Mouse (Mus musculus): ENCODE measurements at regions not wholly inside any gene's neighbourhood (a gene's known extent, or its start where the extent isn't known, plus 50 kb on each side); places are given as distances from the start of the nearest gene placed in this dataset.
A peak's percentile ranks its signal among the peaks of the same experiment; 100 is the strongest.

DNA sequence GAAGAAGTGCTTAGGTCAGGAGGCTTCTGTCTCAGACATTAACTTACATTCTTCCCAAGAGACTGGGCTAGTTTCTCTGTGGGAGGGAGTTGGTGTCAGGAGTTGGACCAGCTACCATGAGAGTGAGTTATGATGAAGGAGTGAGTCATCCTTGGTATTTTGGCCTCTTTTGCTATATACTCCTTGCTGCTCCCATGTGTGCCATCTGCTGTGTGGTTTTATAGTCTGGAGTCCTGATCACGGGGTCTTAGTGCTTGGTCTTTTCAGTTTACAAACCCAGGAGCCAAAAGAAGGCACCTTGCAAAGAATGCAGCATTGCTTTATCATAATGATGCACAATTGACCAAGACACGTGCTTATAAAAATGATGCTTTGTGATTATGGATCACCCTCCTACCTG lies 56.6 kb downstream of the Zfp503 start:
- no peak for DNase-seq (ENCODE audit: low spot score)

DNA sequence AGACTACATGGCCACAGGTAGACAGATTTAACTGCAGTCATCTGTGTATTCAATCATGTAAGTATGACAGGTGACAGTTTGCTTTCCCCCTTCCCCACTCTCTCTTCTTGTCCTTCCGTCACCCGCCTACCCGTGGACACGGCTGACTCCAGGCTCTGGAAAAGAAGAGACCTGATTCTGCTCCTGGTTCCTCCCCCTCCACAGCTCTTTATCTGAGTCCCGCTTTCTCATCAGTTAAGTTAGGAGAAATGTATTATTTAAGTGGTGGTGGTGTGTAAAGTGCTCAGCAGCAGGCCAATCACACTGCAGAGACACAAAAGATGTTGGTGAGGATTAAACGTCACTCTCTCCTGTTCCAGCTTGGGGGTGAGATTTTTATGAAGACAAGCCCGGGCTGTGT lies 57.5 kb downstream of the Zfp503 start:
- no peak for DNase-seq (ENCODE audit: low spot score)

- DNase-seq (ENCODE audit: low spot score) = no peak
These were observed 60.4 kb downstream of the Zfp503 start for GRCm38 (mm10) chr14:21929048-21929447.

GRCm38 (mm10) chr14:21916671-21917070 lies 67.9 kb upstream of the Comtd1 start:
- no peak for DNase-seq (ENCODE audit: low spot score)

DNA sequence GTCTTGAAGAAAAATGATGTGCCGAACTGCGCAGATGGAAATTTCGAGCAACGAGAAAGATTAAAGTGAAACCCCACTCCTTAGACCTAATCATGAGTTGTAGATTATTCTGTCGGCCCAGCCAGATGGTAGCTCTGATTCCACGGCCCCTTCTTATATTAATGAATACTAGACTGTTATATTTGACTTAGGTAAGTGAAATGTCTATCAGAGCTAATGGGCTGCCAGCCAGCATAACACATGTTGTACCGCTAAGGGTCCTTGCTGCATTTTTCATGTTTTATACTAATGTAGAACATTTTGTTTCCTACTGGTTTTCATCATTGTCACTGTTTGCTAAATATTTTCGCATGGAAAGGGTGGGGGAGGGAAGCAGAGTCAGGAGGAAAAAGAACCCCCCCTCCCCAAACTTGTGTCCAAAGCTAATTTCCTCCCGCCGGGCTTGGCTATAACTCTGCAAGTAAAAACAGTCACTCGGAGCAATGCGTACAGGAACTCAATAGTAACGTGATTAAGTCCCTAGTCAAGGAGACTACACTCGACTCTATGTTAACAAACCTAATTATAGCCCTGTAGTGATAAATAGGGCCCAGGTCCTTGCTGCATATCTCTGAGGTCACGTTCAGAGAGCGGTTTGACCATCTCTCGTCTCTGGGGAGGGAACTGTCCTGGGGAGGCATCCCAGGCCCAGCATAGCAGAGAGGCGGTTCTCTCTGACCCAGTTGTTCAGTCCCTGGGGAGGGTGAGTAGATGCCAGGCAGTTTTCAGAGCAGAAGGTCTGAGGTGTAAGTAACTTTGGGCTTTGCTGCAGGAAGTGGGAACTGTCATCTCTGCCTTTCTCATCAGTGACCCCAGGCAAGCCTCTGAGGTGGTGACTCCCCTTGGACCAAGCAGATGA lies 56.0 kb upstream of the Comtd1 start:
- DNase-seq (ENCODE audit: low spot score) = peak; percentile 31

DNA sequence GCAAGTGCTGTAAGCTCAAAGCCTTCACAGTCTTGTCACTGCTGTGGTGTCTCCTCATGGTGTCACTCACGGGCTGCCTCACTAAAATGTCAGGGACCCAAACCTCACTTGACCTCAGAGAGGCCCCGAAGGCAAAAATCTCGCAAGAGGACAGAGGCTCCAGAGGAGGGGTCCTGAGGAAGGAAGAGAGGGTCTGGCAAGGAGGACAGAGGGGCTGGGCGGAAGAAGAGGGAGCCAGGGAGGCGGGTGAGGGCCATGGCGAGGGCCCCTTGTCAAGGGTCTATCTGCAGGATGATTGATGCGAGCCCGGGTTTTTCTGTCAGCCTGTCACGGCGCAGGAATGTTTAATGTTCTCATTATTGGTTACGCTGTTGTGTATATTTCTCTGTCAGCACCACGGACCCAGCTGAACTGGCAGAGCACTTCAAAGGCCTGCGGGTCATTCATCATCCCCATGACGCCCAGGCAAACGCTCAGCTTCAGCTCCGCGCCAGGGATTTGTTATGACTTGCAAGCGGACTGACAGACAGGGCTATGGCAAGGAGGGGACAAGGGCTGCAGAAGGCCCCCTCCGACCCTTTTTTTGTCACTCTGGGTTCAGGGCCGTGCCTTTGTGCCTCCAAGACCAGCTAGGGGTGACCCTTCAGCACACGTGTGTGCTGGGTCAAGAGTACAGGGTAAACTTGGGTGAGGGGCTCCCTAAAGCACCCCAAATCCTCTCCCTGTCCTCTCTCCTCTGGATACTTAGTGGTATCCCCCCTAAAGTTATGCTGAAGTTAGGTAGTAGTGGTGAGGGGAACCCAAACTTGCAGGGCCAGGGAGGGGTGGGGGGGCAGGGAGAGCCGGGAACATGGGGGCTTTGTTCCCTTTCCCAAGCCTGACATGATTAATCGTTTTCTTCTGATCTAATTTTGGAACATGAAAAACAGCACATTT lies 55.1 kb upstream of the Comtd1 start:
- DNase-seq (ENCODE audit: low spot score) = peak; percentile 67

DNA sequence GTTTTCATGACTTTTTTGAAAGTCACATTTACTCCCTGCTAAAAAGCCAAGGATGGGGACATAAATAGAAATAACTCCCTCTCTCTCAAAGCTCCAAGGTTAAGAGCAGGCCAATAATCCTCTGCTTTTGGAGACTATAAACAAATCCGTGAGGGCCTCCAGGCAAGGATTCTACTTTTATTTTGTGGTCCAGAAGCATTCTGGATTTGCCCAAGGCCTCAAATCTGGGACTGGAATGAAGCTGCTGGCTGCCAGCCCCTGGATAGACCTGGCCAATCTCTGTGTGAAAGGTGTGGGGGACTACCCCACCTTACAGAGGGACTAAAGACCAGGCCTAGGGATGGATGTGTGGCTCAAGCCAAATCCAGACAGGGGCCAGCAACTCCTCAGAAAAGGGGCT lies 54.1 kb upstream of the Comtd1 start:
- DNase-seq (ENCODE audit: low spot score) = no peak

GRCm38 (mm10) chr14:21902456-21902855 lies 53.7 kb upstream of the Comtd1 start:
- no peak for DNase-seq (ENCODE audit: low spot score)

GRCm38 (mm10) chr14:21900951-21901350 lies 52.2 kb upstream of the Comtd1 start:
- no peak for DNase-seq (ENCODE audit: low spot score)

GRCm38 (mm10) chr14:21900516-21900915 lies 51.7 kb upstream of the Comtd1 start:
- DNase-seq (ENCODE audit: low spot score) = no peak
